Mouse (Mus musculus) hindbrain, embryonic 12.5 days (tissue): ENCODE results near the gene Pex5l. TPM values are rescaled to one million over a fixed set of nuclear protein-coding genes. Genes with fewer than 3 reads are reported as not detected.

Source experiments
- ATAC-seq: fragments of 200-750 bp; cut with Nextera tagmentation; 2 replicates; pipeline ENCODE4 v1.8.0; 2017; ENCODE audit warnings: moderate TSS enrichment; ENCODE audit not compliant: low FRiP score
- H3K27ac ChIP-seq: fragments of 300-500 bp; sonication (generic); 2 replicates; pipeline ENCODE4 v1.5.1; 2016; ENCODE audit warnings: mild to moderate bottlenecking
- H3K27me3 ChIP-seq: fragments of 300-500 bp; sonication (generic); 2 replicates; pipeline ENCODE4 v1.6.1; 2016; ENCODE audit warnings: mild to moderate bottlenecking
- H3K36me3 ChIP-seq: fragments of 300-500 bp; sonication (generic); 2 replicates; pipeline ENCODE4 v1.6.1; 2016; ENCODE audit warnings: mild to moderate bottlenecking
- H3K4me1 ChIP-seq: fragments of 300-500 bp; sonication (generic); 2 replicates; pipeline ENCODE4 v1.6.1; 2016
- H3K4me2 ChIP-seq: fragments of 300-500 bp; sonication (generic); replicated peaks from 2 replicates; pipeline ENCODE4 v1.6.1; 2016; ENCODE audit warnings: mild to moderate bottlenecking
- H3K4me3 ChIP-seq: fragments of 300-500 bp; sonication (generic); 2 replicates; pipeline ENCODE4 v1.5.1; 2016; ENCODE audit warnings: mild to moderate bottlenecking
- H3K9ac ChIP-seq: fragments of 300-500 bp; sonication (generic); 2 replicates; pipeline ENCODE4 v1.6.1; 2016; ENCODE audit warnings: mild to moderate bottlenecking, moderate library complexity
- H3K9me3 ChIP-seq: fragments of 300-500 bp; sonication (generic); replicated peaks from 2 replicates; pipeline ENCODE4 v1.6.1; 2016; ENCODE audit warnings: mild to moderate bottlenecking
- WGBS: fragments of 180-500 bp; shearing (Covaris S2); methylation state at CpG from one replicate; pipeline ENCODE4 v1.1.7; 2016; 5-methylcytosine and 5-hydroxymethylcytosine counted together
- polyA plus RNA-seq: library from polyadenylated mRNA; unstranded; fragments of >200 nt; fragmentation: Nextera tagmentation; extraction: Ambion mirVana; gene quantifications from 2 replicates; pipeline ENCODE4 v1.2.1, GENCODE M21; 2016

The Pex5l gene
- polyA plus RNA-seq, 1 experiment from 2014 or later: 3.7 TPM

DNA sequence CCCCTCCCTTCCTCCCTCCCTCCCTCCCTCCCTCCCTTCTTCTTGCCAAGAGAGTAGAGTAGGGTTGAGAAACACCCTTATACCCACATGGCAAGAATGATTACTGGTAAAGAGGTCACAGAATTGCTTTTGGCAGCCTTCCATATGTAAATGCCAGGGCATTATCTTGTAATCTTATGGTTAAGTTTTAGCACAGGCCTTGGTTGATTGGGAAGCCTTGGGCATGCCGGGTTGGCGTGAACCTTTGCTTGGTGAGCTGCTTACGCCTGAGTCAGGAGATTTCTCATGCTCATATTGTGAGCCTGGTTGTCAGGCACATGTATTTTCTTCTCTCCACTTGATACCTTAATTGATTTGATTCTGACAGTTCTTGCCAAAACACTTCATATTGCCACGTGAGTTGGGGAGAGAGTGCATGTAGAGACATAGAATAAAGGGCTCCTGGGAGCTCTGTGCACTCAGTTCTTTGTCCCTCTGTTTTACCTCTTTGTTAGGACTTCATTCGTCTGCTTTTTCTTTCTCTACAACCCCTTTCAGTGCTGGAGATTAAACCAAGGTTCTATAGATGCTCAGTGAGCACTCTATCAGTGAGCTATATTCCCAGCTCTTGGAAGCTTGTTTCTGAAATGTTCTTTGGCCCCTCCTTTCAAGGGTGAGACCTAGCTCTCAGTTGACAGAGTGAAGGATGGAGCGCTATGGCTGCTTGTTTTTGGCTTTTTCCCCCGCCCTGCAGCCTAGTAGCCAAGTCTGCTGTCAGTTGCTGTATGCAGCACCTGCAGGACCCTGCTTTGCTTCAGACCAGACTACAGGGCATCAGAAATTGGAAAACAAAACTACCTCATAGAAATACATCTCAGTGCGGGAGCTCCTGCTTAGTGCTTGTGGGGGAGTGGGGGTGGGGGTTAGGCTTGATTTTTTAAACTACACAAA lies 236.9 kb downstream of the Pex5l start:
- H3K27me3 ChIP-seq: no peaks in the 10 kb centered on the region
- no peak overlapping the region for H3K4me3 ChIP-seq
- H3K9ac ChIP-seq: no peak overlapping the region
- no peak overlapping the region for H3K27ac ChIP-seq
- H3K36me3 ChIP-seq: peaks cover 12% of the 10 kb centered on the region
- H3K4me1 ChIP-seq: no peaks in the 10 kb centered on the region
- no peak for ATAC-seq
- WGBS: 72% methylated on average over 8 of the region's 8 CpGs
- no peak overlapping the region for H3K4me2 ChIP-seq
- no peaks in the 10 kb centered on the region for H3K9me3 ChIP-seq

DNA sequence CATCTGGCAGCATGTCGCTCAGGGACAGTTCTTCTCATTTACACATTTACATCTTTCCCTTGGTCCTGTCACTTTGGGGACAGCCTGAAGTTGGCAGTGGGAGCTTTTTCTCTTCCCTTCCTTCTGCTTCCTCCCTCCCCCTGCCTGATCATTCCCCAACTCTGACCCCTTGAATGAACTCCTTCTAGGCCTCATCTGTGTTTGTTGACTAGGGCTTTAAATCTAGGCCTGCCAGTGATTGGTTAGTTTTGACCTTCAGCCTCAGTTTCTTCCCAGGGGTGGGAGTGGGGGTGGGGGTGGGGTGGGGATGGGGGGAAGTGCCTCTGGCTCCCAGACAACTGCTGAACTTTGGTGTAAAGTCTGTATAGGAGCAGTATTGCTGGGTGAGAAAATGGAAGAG lies 238.4 kb downstream of the Pex5l start:
- 71% methylated on average over 1 of the region's 1 CpGs for WGBS
- H3K36me3 ChIP-seq: peaks cover 12% of the 10 kb centered on the region
- H3K27ac ChIP-seq: no peak overlapping the region
- H3K9me3 ChIP-seq: no peaks in the 10 kb centered on the region
- H3K9ac ChIP-seq: no peak overlapping the region
- no peak for ATAC-seq
- no peak overlapping the region for H3K4me2 ChIP-seq
- no peak overlapping the region for H3K4me3 ChIP-seq
- no peaks in the 10 kb centered on the region for H3K4me1 ChIP-seq
- H3K27me3 ChIP-seq: no peaks in the 10 kb centered on the region

DNA sequence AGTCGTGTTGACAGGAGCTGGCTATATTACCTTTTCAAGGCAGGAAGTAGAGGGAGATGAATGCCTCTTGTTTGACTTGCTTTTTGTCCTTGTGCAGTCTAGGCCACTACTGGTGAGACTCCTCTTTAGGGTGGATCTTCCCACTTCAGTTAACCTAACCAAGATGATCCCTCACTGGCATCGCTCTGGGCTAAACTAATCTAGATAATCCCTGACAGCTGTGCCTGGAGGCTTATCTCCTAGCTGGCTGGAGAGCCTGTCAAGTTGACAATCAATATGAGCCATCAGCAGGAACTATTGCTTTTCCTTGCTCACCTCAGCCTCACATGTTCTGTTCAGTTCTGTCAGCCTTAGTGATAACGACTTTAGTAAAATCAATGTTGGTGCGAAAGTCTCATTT lies 239.6 kb downstream of the Pex5l start:
- peaks cover 12% of the 10 kb centered on the region for H3K36me3 ChIP-seq
- WGBS: 58% methylated on average over 4 of the region's 4 CpGs
- no peaks in the 10 kb centered on the region for H3K4me1 ChIP-seq
- no peak overlapping the region for H3K27ac ChIP-seq
- no peak overlapping the region for H3K4me2 ChIP-seq
- H3K27me3 ChIP-seq: no peaks in the 10 kb centered on the region
- H3K9ac ChIP-seq: no peak overlapping the region
- no peak for ATAC-seq
- no peaks in the 10 kb centered on the region for H3K9me3 ChIP-seq
- H3K4me3 ChIP-seq: no peak overlapping the region
